Mouse (Mus musculus): Measurements from ENCODE around the gene Ripply2. TPM values are rescaled to one million over a fixed set of nuclear protein-coding genes. Genes with fewer than 3 reads are reported as not detected.

The Ripply2 gene
- polyA plus RNA-seq, 1 experiment from 2014 or later, result 8.5 TPM

DNA sequence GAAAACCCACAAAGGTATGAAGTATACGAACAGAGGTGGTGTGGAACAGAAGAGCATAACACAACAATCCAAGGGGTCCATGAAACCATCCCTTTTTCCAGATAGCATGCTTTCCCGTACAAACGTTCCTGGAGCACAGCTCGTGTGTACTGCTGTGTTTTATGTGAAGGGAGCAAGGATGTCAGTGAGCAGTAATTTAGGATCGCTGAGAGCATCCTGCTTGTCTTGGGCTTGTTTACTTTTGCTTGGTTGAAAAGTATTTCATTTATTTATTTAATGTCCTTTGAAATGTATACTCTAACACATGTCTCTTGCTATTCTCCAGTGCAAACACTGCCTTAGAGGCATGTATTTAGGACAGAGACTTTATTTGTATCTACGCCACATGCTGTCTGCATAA lies 30.2 kb upstream of the Ripply2 start:
- DNase-seq (ENCODE audit: low spot score) (no peak), ATAC-seq (ENCODE audit: low FRiP score) (no peak)
- H3K4me3 ChIP-seq (replicated peaks; ENCODE audit: low read length), result no peak overlapping the region
- H3K27ac ChIP-seq, result no peak overlapping the region
- no peaks in the 10 kb centered on the region for H3K9me3 ChIP-seq (ENCODE audit: control insufficient read depth, low read length)
- 81% methylated on average over 6 of the region's 6 CpGs for WGBS
- no peak overlapping the region for H3K4me2 ChIP-seq (replicated peaks)
- no peaks in the 10 kb centered on the region for H3K27me3 ChIP-seq (ENCODE audit: control insufficient read depth, insufficient read depth, low read length)
- no peak overlapping the region for H3K9ac ChIP-seq
- no peaks in the 10 kb centered on the region for H3K4me1 ChIP-seq (replicated peaks; ENCODE audit: control insufficient read depth, insufficient read depth, low read length)
- no peaks in the 10 kb centered on the region for H3K36me3 ChIP-seq (replicated peaks; ENCODE audit: control insufficient read depth, insufficient read depth)

DNA sequence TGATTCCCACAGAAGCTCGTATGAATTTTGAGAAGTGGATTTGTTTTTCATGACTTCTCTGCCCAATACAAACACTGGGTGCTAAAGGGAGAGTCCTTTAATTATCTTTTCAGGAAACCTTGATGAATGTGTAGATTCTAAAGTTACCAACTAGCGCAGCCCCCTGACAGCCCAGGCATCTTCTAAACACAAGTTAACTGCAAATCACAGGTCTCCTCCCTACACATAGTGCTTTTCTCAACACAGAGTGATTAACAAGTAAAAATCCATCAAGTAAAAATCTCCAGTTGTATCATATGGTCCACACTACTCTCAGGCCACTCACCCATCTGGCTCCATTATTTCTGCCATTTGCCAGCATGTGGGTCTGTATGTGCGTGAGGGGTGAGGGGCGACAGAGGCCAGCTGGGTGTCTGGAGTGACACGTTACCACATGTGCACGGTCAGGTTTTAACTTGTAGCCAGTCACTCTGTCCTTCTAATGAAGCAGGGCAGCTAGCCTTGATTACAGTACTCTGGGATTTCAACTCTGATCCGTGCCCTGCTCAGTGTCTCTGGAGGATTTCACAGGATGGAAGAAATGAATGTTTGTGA lies 28.5 kb upstream of the Ripply2 start:
- Histone ChIP-seq H3K36me3 (replicated peaks; ENCODE audit: control insufficient read depth, insufficient read depth) (no peaks in the 10 kb centered on the region), H3K9ac (no peak overlapping the region), H3K9me3 (ENCODE audit: control insufficient read depth, low read length) (no peaks in the 10 kb centered on the region), H3K27ac (no peak overlapping the region), H3K4me2 (replicated peaks) (no peak overlapping the region), H3K4me1 (replicated peaks; ENCODE audit: control insufficient read depth, insufficient read depth, low read length) (no peaks in the 10 kb centered on the region), H3K27me3 (ENCODE audit: control insufficient read depth, insufficient read depth, low read length) (no peaks in the 10 kb centered on the region), H3K4me3 (replicated peaks; ENCODE audit: low read length) (no peak overlapping the region)
- ATAC-seq (ENCODE audit: low FRiP score) (no peak), DNase-seq (ENCODE audit: low spot score) (no peak)
- WGBS, result 62% methylated on average over 7 of the region's 7 CpGs

DNA sequence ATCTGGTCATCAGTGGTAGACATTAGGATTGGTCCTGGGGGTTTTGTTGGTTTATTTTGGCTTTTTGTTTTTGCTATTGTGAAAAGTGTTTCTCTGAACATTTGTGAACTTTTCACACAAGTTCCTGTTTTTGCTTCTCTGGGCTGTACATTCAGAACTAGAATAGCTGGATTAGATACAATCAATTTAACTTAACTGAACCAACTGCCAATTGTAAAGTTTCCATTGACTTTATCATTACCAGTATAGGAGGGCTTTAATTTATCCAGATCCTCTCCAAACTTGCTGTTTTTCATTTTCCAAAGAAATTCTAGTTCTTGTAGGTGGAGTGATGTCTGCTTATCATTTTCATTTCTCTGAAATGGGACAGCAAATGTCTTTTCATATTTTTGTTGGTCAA lies 25.5 kb upstream of the Ripply2 start:
- ATAC-seq (ENCODE audit: low FRiP score), result no peak

DNA sequence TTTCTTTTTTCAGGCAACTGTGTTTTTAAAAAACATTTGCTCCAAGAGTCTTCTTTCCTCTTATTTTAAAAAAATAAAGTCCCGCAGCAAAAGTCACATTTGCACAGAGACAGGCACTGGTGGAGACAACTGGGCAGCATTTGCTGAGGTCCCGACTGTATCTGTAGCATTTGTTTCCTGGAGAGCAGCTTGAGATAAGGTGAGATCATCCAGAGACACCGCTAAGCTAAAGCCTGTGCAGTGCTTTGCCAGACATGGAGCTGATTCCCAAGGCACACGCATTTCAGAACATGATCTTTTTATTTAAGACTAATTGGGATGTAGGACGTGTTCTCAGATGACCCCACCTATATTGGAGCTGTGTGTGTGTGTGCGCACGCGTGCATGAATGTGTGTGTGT lies 23.6 kb upstream of the Ripply2 start:
- H3K36me3 ChIP-seq (replicated peaks; ENCODE audit: control insufficient read depth, insufficient read depth), result no peaks in the 10 kb centered on the region
- DNase-seq (ENCODE audit: low spot score) (no peak), ATAC-seq (ENCODE audit: low FRiP score) (no peak)
- no peaks in the 10 kb centered on the region for H3K9me3 ChIP-seq (ENCODE audit: control insufficient read depth, low read length)
- no peak overlapping the region for H3K27ac ChIP-seq
- H3K9ac ChIP-seq, result no peak overlapping the region
- H3K4me3 ChIP-seq (replicated peaks; ENCODE audit: low read length), result no peak overlapping the region
- H3K27me3 ChIP-seq (ENCODE audit: control insufficient read depth, insufficient read depth, low read length), result no peaks in the 10 kb centered on the region
- no peaks in the 10 kb centered on the region for H3K4me1 ChIP-seq (replicated peaks; ENCODE audit: control insufficient read depth, insufficient read depth, low read length)
- 87% methylated on average over 8 of the region's 8 CpGs for WGBS
- no peak overlapping the region for H3K4me2 ChIP-seq (replicated peaks)

More for the DNA sequence above, 25.5 kb upstream of the Ripply2 start:
- Histone ChIP-seq H3K4me3 (replicated peaks; ENCODE audit: low read length) (no peak overlapping the region), H3K27ac (no peak overlapping the region), H3K4me1 (replicated peaks; ENCODE audit: control insufficient read depth, insufficient read depth, low read length) (no peaks in the 10 kb centered on the region), H3K9ac (no peak overlapping the region), H3K27me3 (ENCODE audit: control insufficient read depth, insufficient read depth, low read length) (no peaks in the 10 kb centered on the region), H3K9me3 (ENCODE audit: control insufficient read depth, low read length) (no peaks in the 10 kb centered on the region), H3K36me3 (replicated peaks; ENCODE audit: control insufficient read depth, insufficient read depth) (no peaks in the 10 kb centered on the region), H3K4me2 (replicated peaks) (no peak overlapping the region)
- no peak for DNase-seq (ENCODE audit: low spot score)

DNA sequence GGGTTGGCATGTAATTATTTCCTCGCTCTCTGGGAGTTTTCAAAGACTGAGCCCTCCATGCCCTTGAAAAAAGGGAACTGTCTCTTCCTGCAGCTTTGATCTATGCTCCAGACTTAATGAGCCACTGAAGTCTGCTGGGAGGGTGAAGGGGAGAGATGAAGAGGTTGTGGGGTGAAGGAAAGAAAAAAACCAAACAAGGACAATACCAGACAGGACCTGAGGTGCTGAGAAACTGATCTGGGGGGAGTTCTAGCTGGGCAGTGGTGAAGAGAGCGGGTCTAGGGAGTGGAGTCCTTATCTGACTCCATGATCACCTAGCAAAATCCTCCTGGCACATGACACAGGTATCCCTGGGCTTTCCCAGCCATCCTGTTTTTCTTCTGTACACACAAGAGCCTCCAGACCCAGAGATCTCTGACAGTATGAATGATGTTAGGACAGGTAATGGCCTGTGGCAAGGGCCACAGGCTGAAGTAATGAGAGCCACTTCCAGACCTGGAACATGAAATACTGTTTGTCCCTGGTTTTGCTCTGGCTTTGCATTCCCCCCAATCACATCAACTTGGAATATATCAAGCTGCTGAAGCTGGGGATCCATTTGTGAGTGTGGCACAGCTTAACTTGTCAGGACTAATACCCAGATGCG lies 18.2 kb upstream of the Ripply2 start:
- 78% methylated on average over 3 of the region's 3 CpGs for WGBS
- no peak overlapping the region for H3K9ac ChIP-seq
- ATAC-seq (ENCODE audit: low FRiP score), result no peak

DNA sequence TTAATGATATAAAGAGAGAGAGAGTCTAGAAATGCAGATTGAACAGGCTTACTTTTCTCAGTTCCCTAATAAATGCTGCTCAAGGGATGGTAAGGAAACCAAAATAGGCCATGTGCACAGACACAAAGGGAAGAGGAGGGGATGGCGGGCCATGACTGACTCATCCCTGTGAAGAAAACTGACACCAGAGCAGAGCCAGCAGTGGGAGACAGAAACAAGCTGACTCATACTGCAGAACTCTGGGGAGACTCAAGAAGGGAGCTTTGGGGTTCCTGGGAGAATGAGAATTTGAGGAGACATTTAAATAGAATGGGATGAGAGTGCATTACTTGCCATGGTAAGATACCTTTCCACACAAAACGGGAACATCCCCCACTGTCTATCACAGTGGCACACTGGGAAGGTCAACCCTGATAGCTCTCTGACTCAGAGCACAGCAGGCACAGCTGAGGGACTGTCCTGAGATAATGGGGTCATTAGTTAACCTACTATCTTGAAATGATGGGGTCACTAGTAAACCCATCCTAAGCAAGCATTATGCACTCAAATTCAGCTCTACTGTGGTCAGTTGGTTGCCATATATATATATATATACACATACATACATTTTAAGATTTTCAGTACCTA lies 15.3 kb upstream of the Ripply2 start:
- Histone ChIP-seq H3K4me3 (replicated peaks; ENCODE audit: low read length) (no peak overlapping the region), H3K36me3 (replicated peaks; ENCODE audit: control insufficient read depth, insufficient read depth) (no peaks in the 10 kb centered on the region), H3K9me3 (ENCODE audit: control insufficient read depth, low read length) (no peaks in the 10 kb centered on the region), H3K27ac (no peak overlapping the region), H3K4me1 (replicated peaks; ENCODE audit: control insufficient read depth, insufficient read depth, low read length) (no peaks in the 10 kb centered on the region), H3K27me3 (ENCODE audit: control insufficient read depth, insufficient read depth, low read length) (no peaks in the 10 kb centered on the region), H3K9ac (no peak overlapping the region), H3K4me2 (replicated peaks) (no peak overlapping the region)
- DNase-seq (ENCODE audit: low spot score), result no peak
- 65% methylated on average over 2 of the region's 2 CpGs for WGBS
- no peak for ATAC-seq (ENCODE audit: low FRiP score)

More for the DNA sequence above, 18.2 kb upstream of the Ripply2 start:
- H3K4me2 ChIP-seq (replicated peaks), result no peak overlapping the region
- no peaks in the 10 kb centered on the region for H3K36me3 ChIP-seq (replicated peaks; ENCODE audit: control insufficient read depth, insufficient read depth)
- no peaks in the 10 kb centered on the region for H3K27me3 ChIP-seq (ENCODE audit: control insufficient read depth, insufficient read depth, low read length)
- H3K4me1 ChIP-seq (replicated peaks; ENCODE audit: control insufficient read depth, insufficient read depth, low read length), result no peaks in the 10 kb centered on the region
- no peaks in the 10 kb centered on the region for H3K9me3 ChIP-seq (ENCODE audit: control insufficient read depth, low read length)
- H3K4me3 ChIP-seq (replicated peaks; ENCODE audit: low read length), result no peak overlapping the region
- no peak overlapping the region for H3K27ac ChIP-seq
- DNase-seq (ENCODE audit: low spot score), result no peak

DNA sequence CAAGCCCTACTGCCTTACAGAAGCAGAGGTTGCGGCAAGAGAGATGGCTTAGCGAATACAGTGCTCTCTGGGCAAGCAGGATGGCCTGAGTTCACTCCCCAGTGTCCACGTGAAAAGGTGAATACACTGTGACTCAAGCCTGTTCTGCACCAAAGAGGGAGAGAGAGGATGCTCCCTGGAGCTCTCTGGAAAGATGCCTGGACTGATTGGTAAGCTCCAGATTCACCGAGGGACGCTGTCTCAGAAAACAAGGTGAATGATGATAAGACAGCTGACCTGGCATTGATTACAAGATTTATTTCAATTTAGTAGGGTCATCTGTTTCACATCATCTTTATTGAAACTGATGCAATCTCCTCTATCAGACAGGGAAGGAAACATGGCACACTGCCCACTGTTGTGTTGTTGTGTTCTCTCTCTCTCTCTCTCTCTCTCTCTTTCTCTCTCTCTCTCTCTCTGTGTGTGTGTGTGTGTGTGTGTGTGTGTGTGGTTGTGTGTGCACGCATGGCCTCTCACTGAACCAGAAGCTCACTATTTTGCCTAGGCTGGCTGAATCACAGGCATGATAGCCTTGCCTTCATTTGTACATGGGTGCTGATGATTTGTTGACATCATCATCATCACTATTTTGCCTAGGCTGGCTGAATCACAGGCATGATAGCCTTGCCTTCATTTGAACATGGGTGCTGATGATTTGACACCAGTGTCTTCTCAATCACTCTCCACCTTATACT lies 10.5 kb upstream of the Ripply2 start:
- Histone ChIP-seq H3K4me3 (replicated peaks; ENCODE audit: low read length) (no peak overlapping the region), H3K27me3 (ENCODE audit: control insufficient read depth, insufficient read depth, low read length) (no peaks in the 10 kb centered on the region), H3K27ac (no peak overlapping the region), H3K4me2 (replicated peaks) (no peak overlapping the region), H3K9me3 (ENCODE audit: control insufficient read depth, low read length) (no peaks in the 10 kb centered on the region), H3K9ac (no peak overlapping the region), H3K36me3 (replicated peaks; ENCODE audit: control insufficient read depth, insufficient read depth) (no peaks in the 10 kb centered on the region), H3K4me1 (replicated peaks; ENCODE audit: control insufficient read depth, insufficient read depth, low read length) (no peaks in the 10 kb centered on the region)
- no peak for DNase-seq (ENCODE audit: low spot score)
- ATAC-seq (ENCODE audit: low FRiP score), result no peak
- WGBS, result 68% methylated on average over 6 of the region's 6 CpGs

DNA sequence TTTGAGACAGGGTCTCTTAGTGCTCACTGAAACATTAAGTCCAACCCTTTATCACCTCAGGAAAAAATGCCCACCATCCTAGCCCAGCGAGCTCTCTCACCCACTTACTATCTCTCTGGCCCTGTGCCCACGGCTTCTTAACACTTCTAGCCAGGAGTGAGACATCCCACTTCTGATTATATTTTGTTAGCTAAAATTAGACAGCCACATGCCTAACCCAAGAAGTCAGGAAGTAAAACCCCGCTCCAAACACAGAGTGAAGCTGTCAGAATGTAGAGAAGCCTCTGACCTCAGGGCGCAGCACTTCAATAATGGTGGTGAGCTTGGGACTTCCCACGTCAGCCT lies 9.9 kb upstream of the Ripply2 start:
- no peaks in the 10 kb centered on the region for H3K9me3 ChIP-seq (ENCODE audit: control insufficient read depth, low read length)
- 70% methylated on average over 5 of the region's 5 CpGs for WGBS
- no peaks in the 10 kb centered on the region for H3K36me3 ChIP-seq (replicated peaks; ENCODE audit: control insufficient read depth, insufficient read depth)
- DNase-seq (ENCODE audit: low spot score) (no peak), ATAC-seq (ENCODE audit: low FRiP score) (no peak)
- H3K4me2 ChIP-seq (replicated peaks), result no peak overlapping the region
- no peak overlapping the region for H3K27ac ChIP-seq
- H3K9ac ChIP-seq, result no peak overlapping the region
- H3K4me3 ChIP-seq (replicated peaks; ENCODE audit: low read length), result no peak overlapping the region
- H3K4me1 ChIP-seq (replicated peaks; ENCODE audit: control insufficient read depth, insufficient read depth, low read length), result no peaks in the 10 kb centered on the region
- no peaks in the 10 kb centered on the region for H3K27me3 ChIP-seq (ENCODE audit: control insufficient read depth, insufficient read depth, low read length)

DNA sequence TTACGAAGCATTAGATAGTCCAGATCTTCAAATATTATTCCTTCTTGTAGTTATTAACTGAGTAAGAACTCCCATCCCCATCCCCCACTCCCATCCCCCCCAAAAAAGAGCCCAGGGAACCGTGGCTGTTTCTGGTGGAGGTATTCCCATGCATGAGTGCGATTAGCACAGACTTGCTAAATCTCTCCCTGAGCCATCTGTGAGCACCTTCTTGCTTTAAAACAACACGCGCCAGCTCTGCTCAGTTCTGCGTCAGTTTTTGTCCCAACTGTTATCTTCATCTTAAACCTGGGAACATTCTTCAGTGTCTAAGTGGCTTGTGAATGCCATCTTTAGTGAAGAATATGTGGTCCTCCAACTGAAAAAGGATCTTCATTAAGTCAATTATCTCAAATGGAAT lies 6.8 kb upstream of the Ripply2 start:
- H3K9ac ChIP-seq, result no peak overlapping the region
- DNase-seq (ENCODE audit: low spot score) (no peak), ATAC-seq (ENCODE audit: low FRiP score) (no peak)
- H3K27ac ChIP-seq, result no peak overlapping the region
- H3K4me3 ChIP-seq (replicated peaks; ENCODE audit: low read length), result no peak overlapping the region
- H3K36me3 ChIP-seq (replicated peaks; ENCODE audit: control insufficient read depth, insufficient read depth), result no peaks in the 10 kb centered on the region
- H3K4me1 ChIP-seq (replicated peaks; ENCODE audit: control insufficient read depth, insufficient read depth, low read length), result no peaks in the 10 kb centered on the region
- no peaks in the 10 kb centered on the region for H3K9me3 ChIP-seq (ENCODE audit: control insufficient read depth, low read length)
- 79% methylated on average over 6 of the region's 6 CpGs for WGBS
- no peak overlapping the region for H3K4me2 ChIP-seq (replicated peaks)
- H3K27me3 ChIP-seq (ENCODE audit: control insufficient read depth, insufficient read depth, low read length), result no peaks in the 10 kb centered on the region
